Mouse (Mus musculus): ENCODE results near the gene Gphn. TPM values are rescaled to one million over a fixed set of nuclear protein-coding genes. Genes with fewer than 3 reads are reported as not detected.
A peak's percentile ranks its signal among the peaks of the same experiment; 100 is the strongest.
"Not testable (repeated sequence)": the region's sequence is repeated elsewhere in the genome, so short reads cannot be mapped to it uniquely, and the experiment has no call there.

Gphn gene
- polyA plus RNA-seq, 1 experiment, result 6.7 TPM

- Histone ChIP-seq H3K9ac (ENCODE audit: low read depth, poor library complexity, severe bottlenecking) (no peak overlapping the region), H3K27ac (ENCODE audit: insufficient read depth, low read length) (no peak overlapping the region), H3K4me3 (ENCODE audit: low read depth, low read length) (no peak overlapping the region), H3K9me3 (replicated peaks; ENCODE audit: control insufficient read depth, insufficient read depth, low read length, poor library complexity, severe bottlenecking) (no peaks in the 10 kb centered on the region), H3K4me1 (ENCODE audit: control insufficient read depth, insufficient read depth, low read length) (no peaks in the 10 kb centered on the region), H3K27me3 (ENCODE audit: control insufficient read depth, insufficient read depth, low read length, poor library complexity, severe bottlenecking) (no peaks in the 10 kb centered on the region), H3K36me3 (ENCODE audit: control insufficient read depth, insufficient read depth, low read length, poor library complexity, severe bottlenecking) (no peaks in the 10 kb centered on the region)
- no peak for TF ChIP-seq EP300 (IDR thresholded peaks at IDR 0.05; ENCODE audit: insufficient read depth, low read depth, low read length)
- TF ChIP-seq CTCF (IDR thresholded peaks at IDR 0.05; ENCODE audit: low read depth, low read length), result no peak
- no peak for TF ChIP-seq POLR2A (IDR thresholded peaks at IDR 0.05; ENCODE audit: insufficient read depth, low read length)
Observed at GRCm38 (mm10) chr12:78389267-78389666, 163.1 kb downstream of the Gphn start.

- no peaks in the 10 kb centered on the region for H3K9me3 ChIP-seq (replicated peaks; ENCODE audit: control insufficient read depth, insufficient read depth, low read length, poor library complexity, severe bottlenecking)
- TF ChIP-seq CTCF (IDR thresholded peaks at IDR 0.05; ENCODE audit: low read depth, low read length) (no peak), EP300 (IDR thresholded peaks at IDR 0.05; ENCODE audit: insufficient read depth, low read depth, low read length) (no peak), POLR2A (IDR thresholded peaks at IDR 0.05; ENCODE audit: insufficient read depth, low read length) (no peak)
- no peaks in the 10 kb centered on the region for H3K27me3 ChIP-seq (ENCODE audit: control insufficient read depth, insufficient read depth, low read length, poor library complexity, severe bottlenecking)
- H3K4me3 ChIP-seq (ENCODE audit: low read depth, low read length), result no peak overlapping the region
- no peak overlapping the region for H3K27ac ChIP-seq (ENCODE audit: insufficient read depth, low read length)
- H3K4me1 ChIP-seq (ENCODE audit: control insufficient read depth, insufficient read depth, low read length), result no peaks in the 10 kb centered on the region
- H3K36me3 ChIP-seq (ENCODE audit: control insufficient read depth, insufficient read depth, low read length, poor library complexity, severe bottlenecking), result no peaks in the 10 kb centered on the region
- no peak overlapping the region for H3K9ac ChIP-seq (ENCODE audit: low read depth, poor library complexity, severe bottlenecking)
Observed at GRCm38 (mm10) chr12:78395297-78395696, 169.1 kb downstream of the Gphn start.

- not testable (repeated sequence) for H3K27ac ChIP-seq (ENCODE audit: insufficient read depth, low read length); H3K36me3 ChIP-seq (ENCODE audit: control insufficient read depth, insufficient read depth, low read length, poor library complexity, severe bottlenecking); H3K4me1 ChIP-seq (ENCODE audit: control insufficient read depth, insufficient read depth, low read length); H3K4me3 ChIP-seq (ENCODE audit: low read depth, low read length); H3K9me3 ChIP-seq (replicated peaks; ENCODE audit: control insufficient read depth, insufficient read depth, low read length, poor library complexity, severe bottlenecking); H3K27me3 ChIP-seq (ENCODE audit: control insufficient read depth, insufficient read depth, low read length, poor library complexity, severe bottlenecking); H3K9ac ChIP-seq (ENCODE audit: low read depth, poor library complexity, severe bottlenecking)
- TF ChIP-seq EP300 (IDR thresholded peaks at IDR 0.05; ENCODE audit: insufficient read depth, low read depth, low read length), result peak; percentile 68; the same call in 1 of the 2 replicates
Observed at GRCm38 (mm10) chr12:78407518-78407917, 181.3 kb downstream of the Gphn start.

- Histone ChIP-seq H3K27ac (ENCODE audit: insufficient read depth, low read length) (no peak overlapping the region), H3K36me3 (ENCODE audit: control insufficient read depth, insufficient read depth, low read length, poor library complexity, severe bottlenecking) (no peaks in the 10 kb centered on the region), H3K4me3 (ENCODE audit: low read depth, low read length) (no peak overlapping the region), H3K4me1 (ENCODE audit: control insufficient read depth, insufficient read depth, low read length) (no peaks in the 10 kb centered on the region), H3K27me3 (ENCODE audit: control insufficient read depth, insufficient read depth, low read length, poor library complexity, severe bottlenecking) (no peaks in the 10 kb centered on the region), H3K9me3 (replicated peaks; ENCODE audit: control insufficient read depth, insufficient read depth, low read length, poor library complexity, severe bottlenecking) (no peaks in the 10 kb centered on the region), H3K9ac (ENCODE audit: low read depth, poor library complexity, severe bottlenecking) (no peak overlapping the region)
- TF ChIP-seq CTCF (IDR thresholded peaks at IDR 0.05; ENCODE audit: low read depth, low read length), result no peak
- TF ChIP-seq POLR2A (IDR thresholded peaks at IDR 0.05; ENCODE audit: insufficient read depth, low read length), result no peak
- no peak for TF ChIP-seq EP300 (IDR thresholded peaks at IDR 0.05; ENCODE audit: insufficient read depth, low read depth, low read length)
Observed at GRCm38 (mm10) chr12:78522176-78522575, 296.0 kb downstream of the Gphn start.

GRCm38 (mm10) chr12:78522804-78523394, 296.7 kb downstream of the Gphn start:
- Histone ChIP-seq H3K27me3 (ENCODE audit: control insufficient read depth, insufficient read depth, low read length, poor library complexity, severe bottlenecking) (no peaks in the 10 kb centered on the region), H3K9ac (ENCODE audit: low read depth, poor library complexity, severe bottlenecking) (no peak overlapping the region), H3K9me3 (replicated peaks; ENCODE audit: control insufficient read depth, insufficient read depth, low read length, poor library complexity, severe bottlenecking) (no peaks in the 10 kb centered on the region), H3K36me3 (ENCODE audit: control insufficient read depth, insufficient read depth, low read length, poor library complexity, severe bottlenecking) (no peaks in the 10 kb centered on the region), H3K4me1 (ENCODE audit: control insufficient read depth, insufficient read depth, low read length) (no peaks in the 10 kb centered on the region), H3K27ac (ENCODE audit: insufficient read depth, low read length) (no peak overlapping the region), H3K4me3 (ENCODE audit: low read depth, low read length) (no peak overlapping the region)
- no peak for TF ChIP-seq CTCF (IDR thresholded peaks at IDR 0.05; ENCODE audit: low read depth, low read length)
- no peak for TF ChIP-seq EP300 (IDR thresholded peaks at IDR 0.05; ENCODE audit: insufficient read depth, low read depth, low read length)
- no peak for TF ChIP-seq POLR2A (IDR thresholded peaks at IDR 0.05; ENCODE audit: insufficient read depth, low read length)

DNA sequence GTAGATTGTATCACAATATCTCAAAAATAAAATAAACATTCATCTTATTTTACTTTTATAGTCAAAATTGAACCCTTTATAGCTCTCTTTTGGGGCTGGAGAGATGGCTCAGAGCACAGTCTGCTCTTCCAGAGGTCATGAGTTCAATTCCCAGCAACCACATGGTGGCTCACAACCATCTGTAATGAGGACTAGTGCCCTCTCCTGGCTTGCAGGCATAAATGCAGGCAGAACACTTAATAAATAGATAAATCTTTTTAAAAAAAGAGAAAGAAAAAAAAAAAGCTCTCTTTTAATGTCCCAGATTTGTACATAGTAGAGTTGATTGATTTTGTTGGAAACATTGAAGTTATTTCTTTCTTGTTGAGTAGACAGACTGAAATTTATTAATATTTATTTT, 311.4 kb downstream of the Gphn start:
- not testable (repeated sequence) for H3K27ac ChIP-seq (ENCODE audit: insufficient read depth, low read length); H3K9me3 ChIP-seq (replicated peaks; ENCODE audit: control insufficient read depth, insufficient read depth, low read length, poor library complexity, severe bottlenecking); H3K4me1 ChIP-seq (ENCODE audit: control insufficient read depth, insufficient read depth, low read length); H3K27me3 ChIP-seq (ENCODE audit: control insufficient read depth, insufficient read depth, low read length, poor library complexity, severe bottlenecking); H3K4me3 ChIP-seq (ENCODE audit: low read depth, low read length); H3K9ac ChIP-seq (ENCODE audit: low read depth, poor library complexity, severe bottlenecking); H3K36me3 ChIP-seq (ENCODE audit: control insufficient read depth, insufficient read depth, low read length, poor library complexity, severe bottlenecking)
